Mouse (Mus musculus) lung, adult 2 months (tissue): ENCODE results near the gene Arl15.

Experiments used
- CTCF ChIP-seq: fragments of 200-500 bp; IDR thresholded peaks from 2 replicates; pipeline ENCODE4 v1.5.1; 2011; ENCODE audit warnings: mild to moderate bottlenecking, low read length, control low read depth; ENCODE audit not compliant: insufficient read depth
- POLR2A ChIP-seq: fragments of 200-500 bp; IDR thresholded peaks from 2 replicates; pipeline ENCODE4 v1.6.1; 2011; ENCODE audit warnings: low read depth, mild to moderate bottlenecking, control low read depth, low read length, borderline replicate concordance; ENCODE audit errors: extremely low read depth

GRCm38 (mm10) chr13:113888126-113888525, 93.8 kb downstream of the Arl15 start:
- TF ChIP-seq POLR2A = no peak
- no peak for TF ChIP-seq CTCF
